Mouse (Mus musculus) myocyte (in vitro differentiated cells): Measurements from ENCODE around the gene Rps6kb1. TPM values are rescaled to one million over a fixed set of nuclear protein-coding genes. Genes with fewer than 3 reads are reported as not detected.

ENCODE experiments used
- H3K27me3 ChIP-seq: one replicate; pipeline ENCODE4 v1.6.1; 2011; ENCODE audit not compliant: control insufficient read depth, insufficient read depth, insufficient read length
- H3K36me3 ChIP-seq: one replicate; pipeline ENCODE4 v1.6.1; 2011; ENCODE audit not compliant: control insufficient read depth, insufficient read depth
- H3K4me2 ChIP-seq: one replicate; pipeline ENCODE4 v1.6.1; 2011; ENCODE audit warnings: low read depth, control low read depth
- H3K4me3 ChIP-seq: one replicate; pipeline ENCODE4 v1.5.1; 2011; ENCODE audit warnings: mild to moderate bottlenecking, control low read depth, moderate library complexity
- H3K79me2 ChIP-seq: one replicate; pipeline ENCODE4 v1.6.1; 2011; ENCODE audit not compliant: control insufficient read depth, insufficient read depth
- H3ac ChIP-seq: one replicate; pipeline ENCODE4 v1.6.1; 2011; ENCODE audit not compliant: control insufficient read depth, insufficient read length
- CEBPB ChIP-seq: IDR thresholded peaks from 2 replicates; pipeline ENCODE4 v1.6.1; 2011; ENCODE audit warnings: mild to moderate bottlenecking, moderate library complexity; ENCODE audit not compliant: poor library complexity, insufficient read depth, severe bottlenecking
- E2F4 ChIP-seq: IDR thresholded peaks from one replicate; pipeline ENCODE4 v1.6.1; 2011; ENCODE audit warnings: mild to moderate bottlenecking, control low read depth, moderate library complexity; ENCODE audit not compliant: insufficient read depth
- MAX ChIP-seq: IDR thresholded peaks from one replicate; pipeline ENCODE4 v1.6.1; 2011; ENCODE audit warnings: low read depth, mild to moderate bottlenecking, control low read depth
- MYOD1 ChIP-seq, 3 experiments: IDR thresholded peaks; one replicate each; pipeline ENCODE4 v1.6.1; 2011; ENCODE audit warnings: control low read depth in 2 of 3, low read depth in 2 of 3, mild to moderate bottlenecking in 2 of 3, moderate library complexity in 1 of 3; ENCODE audit not compliant: insufficient read length in 2 of 3, control insufficient read depth in 1 of 3
- MYOG ChIP-seq, 3 experiments: IDR thresholded peaks; one replicate each; pipeline ENCODE4 v1.6.1; 2011; ENCODE audit warnings: control low read depth in 2 of 3, low read depth in 2 of 3, mild to moderate bottlenecking in 2 of 3; ENCODE audit not compliant: insufficient read length in 2 of 3, control insufficient read depth in 1 of 3, insufficient read depth in 1 of 3
- POLR2A ChIP-seq: IDR thresholded peaks from one replicate; pipeline ENCODE4 v1.6.1; 2011; ENCODE audit warnings: low read depth, mild to moderate bottlenecking, control low read depth, moderate library complexity; ENCODE audit not compliant: insufficient read length
- POLR2AphosphoS2 ChIP-seq: IDR thresholded peaks from one replicate; pipeline ENCODE4 v1.6.1; 2011; ENCODE audit warnings: low read depth, control low read depth; ENCODE audit not compliant: insufficient read length
- REST ChIP-seq: IDR thresholded peaks from one replicate; pipeline ENCODE4 v1.6.1; 2011; ENCODE audit warnings: mild to moderate bottlenecking, control low read depth, moderate library complexity; ENCODE audit not compliant: insufficient read depth, insufficient read length
- SRF ChIP-seq: IDR thresholded peaks from one replicate; pipeline ENCODE4 v1.6.1; 2011; ENCODE audit warnings: low read depth; ENCODE audit not compliant: control insufficient read depth, insufficient read length
- TCF12 ChIP-seq: IDR thresholded peaks from one replicate; pipeline ENCODE4 v1.6.1; 2011; ENCODE audit warnings: mild to moderate bottlenecking, control low read depth; ENCODE audit not compliant: poor library complexity, insufficient read depth, severe bottlenecking
- TCF3 ChIP-seq: IDR thresholded peaks from one replicate; pipeline ENCODE4 v1.6.1; 2011; ENCODE audit warnings: low read depth, control low read depth; ENCODE audit not compliant: insufficient read length
- USF1 ChIP-seq: IDR thresholded peaks from one replicate; pipeline ENCODE4 v1.6.1; 2011; ENCODE audit warnings: low read depth, mild to moderate bottlenecking, control low read depth, moderate library complexity
- polyA plus RNA-seq: library from polyadenylated mRNA; unstranded; fragments of >200 nt; fragmentation: generic; extraction: Trizol; gene quantifications from one replicate; pipeline ENCODE4 v1.2.1, GENCODE M21; 2012; ENCODE audit warnings: missing spikeins

The Rps6kb1 gene
- polyA plus RNA-seq, 1 experiment, result 13.0 TPM

GRCm38 (mm10) chr11:86547412-86547811 lies 2.8 kb upstream of the Rps6kb1 start:
- no peak for TF ChIP-seq E2F4
- no peak for TF ChIP-seq TCF12
- TF ChIP-seq MAX, result no peak
- no peak for TF ChIP-seq REST
- no peak for TF ChIP-seq POLR2A
- no peak for TF ChIP-seq MYOD1 (IDR thresholded peaks at IDR 0.05; ENCODE audit: control insufficient read depth in 1 of 3, insufficient read length in 2 of 3, low read depth in 2 of 3)
- no peak for TF ChIP-seq TCF3
- no peak for TF ChIP-seq POLR2AphosphoS2
- no peak for TF ChIP-seq MYOG (IDR thresholded peaks at IDR 0.05; ENCODE audit: control insufficient read depth in 1 of 3, insufficient read depth in 1 of 3, insufficient read length in 2 of 3, low read depth in 2 of 3)
- Histone ChIP-seq H3K4me2 (no peak overlapping the region), H3K36me3 (peaks cover 7% of the 10 kb centered on the region), H3K27me3 (no peaks in the 10 kb centered on the region), H3ac (no peak overlapping the region), H3K79me2 (peaks cover 29% of the 10 kb centered on the region), H3K4me3 (no peak overlapping the region)

- TF ChIP-seq REST (no peak), TCF3 (no peak), MYOD1 (IDR thresholded peaks at IDR 0.05; ENCODE audit: control insufficient read depth in 1 of 3, insufficient read length in 2 of 3, low read depth in 2 of 3) (no peak), E2F4 (no peak), POLR2AphosphoS2 (no peak), TCF12 (no peak), USF1 (no peak), CEBPB (no peak), SRF (no peak), MAX (no peak)
- peak overlapping the region; percentile 56 for H3ac ChIP-seq
- peak overlapping the region; percentile 91 for H3K4me2 ChIP-seq
- H3K4me3 ChIP-seq, result peak overlapping the region; percentile 46
- peaks cover 6% of the 10 kb centered on the region for H3K36me3 ChIP-seq
- H3K27me3 ChIP-seq, result no peaks in the 10 kb centered on the region
- H3K79me2 ChIP-seq, result peaks cover 47% of the 10 kb centered on the region
These were observed 951 bp upstream of the Rps6kb1 start for GRCm38 (mm10) chr11:86545556-86545955.

GRCm38 (mm10) chr11:86543960-86544638 lies 506 bp downstream of the Rps6kb1 start:
- Histone ChIP-seq H3K36me3 (no peaks in the 10 kb centered on the region), H3K4me3 (peak overlapping the region; percentile 46), H3K27me3 (no peaks in the 10 kb centered on the region), H3ac (peak overlapping the region; percentile 56), H3K4me2 (peak overlapping the region; percentile 81), H3K79me2 (peaks cover 62% of the 10 kb centered on the region)
- peak; percentile 10 for TF ChIP-seq TCF3
- TF ChIP-seq USF1, result no peak
- TF ChIP-seq TCF12, result peak; percentile 62
- peak; percentile 20 to 85 (median 78) for TF ChIP-seq MYOG (IDR thresholded peaks at IDR 0.05; ENCODE audit: control insufficient read depth in 1 of 3, insufficient read depth in 1 of 3, insufficient read length in 2 of 3, low read depth in 2 of 3)
- peak; percentile 9 to 75 (median 65) for TF ChIP-seq MYOD1 (IDR thresholded peaks at IDR 0.05; ENCODE audit: control insufficient read depth in 1 of 3, insufficient read length in 2 of 3, low read depth in 2 of 3)

- H3ac ChIP-seq, result no peak overlapping the region
- peak overlapping the region; percentile 81 for H3K4me2 ChIP-seq
- peak overlapping the region; percentile 46 for H3K4me3 ChIP-seq
- no peak for TF ChIP-seq MAX
- no peak for TF ChIP-seq CEBPB
- no peak for TF ChIP-seq E2F4
- no peak for TF ChIP-seq POLR2AphosphoS2
- TF ChIP-seq TCF12, result no peak
- no peak for TF ChIP-seq TCF3
- no peak for TF ChIP-seq REST
- no peak for TF ChIP-seq USF1
- no peak for TF ChIP-seq SRF
- TF ChIP-seq POLR2A, result no peak
- TF ChIP-seq MYOD1 (IDR thresholded peaks at IDR 0.05; ENCODE audit: control insufficient read depth in 1 of 3, insufficient read length in 2 of 3, low read depth in 2 of 3), result no peak
- TF ChIP-seq MYOG (IDR thresholded peaks at IDR 0.05; ENCODE audit: control insufficient read depth in 1 of 3, insufficient read depth in 1 of 3, insufficient read length in 2 of 3, low read depth in 2 of 3), result no peak
- H3K79me2 ChIP-seq, result peaks cover 74% of the 10 kb centered on the region
- H3K27me3 ChIP-seq, result no peaks in the 10 kb centered on the region
- H3K36me3 ChIP-seq, result no peaks in the 10 kb centered on the region
These were observed 1.8 kb downstream of the Rps6kb1 start for GRCm38 (mm10) chr11:86542851-86543250.

- H3K4me2 ChIP-seq, result no peak overlapping the region
- no peaks in the 10 kb centered on the region for H3K36me3 ChIP-seq
- TF ChIP-seq TCF12, result no peak
- no peak for TF ChIP-seq POLR2AphosphoS2
- no peak for TF ChIP-seq TCF3
- no peak for TF ChIP-seq MYOG (IDR thresholded peaks at IDR 0.05; ENCODE audit: control insufficient read depth in 1 of 3, insufficient read depth in 1 of 3, insufficient read length in 2 of 3, low read depth in 2 of 3)
- no peak for TF ChIP-seq SRF
- no peak for TF ChIP-seq MYOD1 (IDR thresholded peaks at IDR 0.05; ENCODE audit: control insufficient read depth in 1 of 3, insufficient read length in 2 of 3, low read depth in 2 of 3)
- no peak for TF ChIP-seq CEBPB
- TF ChIP-seq USF1, result no peak
- TF ChIP-seq MAX, result no peak
- no peak for TF ChIP-seq REST
- no peak for TF ChIP-seq E2F4
- no peak for TF ChIP-seq POLR2A
These were observed 4.1 kb downstream of the Rps6kb1 start for GRCm38 (mm10) chr11:86540476-86540845.

More at GRCm38 (mm10) chr11:86540476-86540845, 4.1 kb downstream of the Rps6kb1 start:
- H3K79me2 ChIP-seq, result peaks cover 89% of the 10 kb centered on the region
- no peaks in the 10 kb centered on the region for H3K27me3 ChIP-seq
- H3ac ChIP-seq, result no peak overlapping the region
- H3K4me3 ChIP-seq, result no peak overlapping the region
